Mouse (Mus musculus): Measurements from ENCODE around the gene Psmb10.

The Psmb10 gene

DNA sequence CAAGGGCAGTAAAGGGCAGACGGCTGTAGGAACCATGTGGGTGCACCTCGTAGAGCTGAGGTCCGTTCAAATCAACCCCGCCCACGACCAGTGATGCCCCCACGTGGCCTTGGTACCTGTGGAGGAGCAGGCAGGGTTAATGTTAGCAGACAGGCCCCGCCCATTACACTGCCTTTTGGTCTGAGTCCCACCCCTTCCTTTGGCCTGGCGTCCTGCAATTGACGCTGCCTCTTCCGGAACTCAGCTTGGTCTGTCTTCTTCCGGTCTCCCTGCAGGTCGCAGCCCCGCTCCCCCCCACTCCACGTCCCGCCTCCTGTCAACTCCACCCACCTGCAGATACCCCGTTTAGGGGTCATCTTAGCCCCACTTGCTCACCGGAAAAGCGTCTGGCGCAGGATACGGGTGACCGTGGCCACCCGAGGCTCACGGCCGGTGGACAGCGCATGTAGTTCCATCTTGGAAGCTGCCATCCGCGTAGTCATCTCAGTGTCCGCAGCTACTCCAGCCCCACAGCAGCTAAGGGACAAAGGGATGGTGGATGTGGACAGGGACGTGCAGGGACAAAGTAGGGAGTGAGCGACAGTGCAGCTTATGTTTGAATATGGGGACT is 1.3 kb downstream of the Psmb10 start:
- DNase-seq, result peak; percentile 94

DNA sequence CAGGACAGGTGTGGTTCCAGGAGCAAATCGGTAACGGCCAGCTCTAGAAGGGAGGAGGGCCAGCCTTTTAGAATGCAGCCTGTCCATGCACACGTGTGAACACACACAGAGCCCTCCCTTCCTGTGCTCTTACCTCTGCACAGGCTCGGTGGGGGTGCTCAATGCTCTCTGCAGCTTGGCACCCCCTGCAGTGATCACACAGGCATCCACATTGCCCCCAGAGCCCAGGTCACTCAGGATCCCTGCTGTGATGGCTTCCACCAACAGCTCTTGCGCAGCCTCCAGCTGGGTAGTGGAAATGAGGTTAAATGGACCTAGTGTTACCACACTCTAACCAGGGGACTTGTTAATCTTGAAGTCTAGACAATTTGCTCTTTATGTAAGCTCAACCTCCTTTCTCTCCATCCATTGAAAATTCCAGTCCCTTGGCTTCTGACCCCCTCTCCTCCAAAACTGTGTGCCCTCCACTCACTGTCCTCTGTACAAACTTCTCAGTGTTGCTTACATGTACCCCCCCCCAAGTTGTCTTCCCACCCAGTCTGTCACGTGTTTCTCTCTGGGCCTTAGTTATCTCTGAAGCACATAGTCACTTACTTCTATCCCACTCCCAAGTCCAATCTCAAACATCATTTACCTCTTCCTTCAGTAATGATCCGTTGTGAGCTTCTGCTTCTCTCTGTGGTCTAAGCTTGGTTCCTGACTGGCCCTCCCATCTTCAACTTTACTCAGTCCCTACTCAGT is 2.2 kb downstream of the Psmb10 start:
- peak; percentile 53 for DNase-seq

GRCm38 (mm10) chr8:105935105-105935504 is 3.1 kb downstream of the Psmb10 start:
- no peak for DNase-seq

- no peak for DNase-seq
Measured at GRCm38 (mm10) chr8:105933762-105934161, 4.5 kb downstream of the Psmb10 start, which contains the start of gene Ctrl. Ctrl (minus strand) TSS chr8:105933862.

DNA sequence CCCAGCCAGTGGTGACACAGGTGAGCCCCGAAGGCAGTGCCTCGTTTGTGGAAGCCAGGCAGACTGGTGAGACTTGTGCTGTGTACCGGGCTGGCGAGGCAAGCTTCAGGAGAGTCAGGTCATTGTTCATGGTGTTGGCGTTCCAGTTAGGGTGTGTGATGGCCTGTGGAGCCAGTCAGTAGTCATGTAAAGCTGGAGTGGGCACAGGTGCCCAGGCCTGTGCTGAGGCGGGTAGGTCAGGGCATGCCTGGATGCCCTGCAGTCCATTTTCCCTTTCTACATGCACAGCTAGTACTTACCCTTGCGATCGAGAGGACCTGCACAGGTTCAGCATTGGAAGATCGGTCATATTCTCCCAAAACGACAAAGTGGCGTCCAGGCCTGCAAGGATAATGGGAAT is 5.7 kb downstream of the Psmb10 start:
- DNase-seq, result no peak

- DNase-seq, result peak; percentile 26
Measured at GRCm38 (mm10) chr8:105931271-105931670, 7.0 kb downstream of the Psmb10 start.

DNA sequence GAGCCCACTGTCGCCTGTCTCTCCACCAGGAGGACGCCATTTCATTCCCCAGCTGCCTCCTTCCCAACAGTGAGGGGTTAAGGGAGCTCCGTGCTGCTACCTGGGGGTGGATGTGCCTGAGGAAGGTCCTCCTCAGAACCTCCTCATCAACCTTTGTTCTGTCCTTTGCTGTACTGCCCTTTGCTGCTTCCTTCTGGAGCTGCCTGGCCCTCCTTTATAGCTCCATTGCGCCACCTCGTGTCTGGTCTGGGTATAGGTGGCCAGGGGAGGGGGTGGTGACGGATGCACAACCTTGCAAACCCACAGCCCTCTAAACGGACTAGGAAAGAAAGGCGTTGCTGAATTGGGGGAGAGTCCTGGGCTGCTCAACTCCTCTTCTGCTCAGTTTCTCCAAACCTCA is 7.6 kb downstream of the Psmb10 start:
- peak; percentile 79 for DNase-seq

- DNase-seq, result no peak
Measured at GRCm38 (mm10) chr8:105925123-105925522, 13.1 kb downstream of the Psmb10 start.

GRCm38 (mm10) chr8:105919390-105919789 is 18.9 kb downstream of the Psmb10 start:
- DNase-seq, result no peak

DNA sequence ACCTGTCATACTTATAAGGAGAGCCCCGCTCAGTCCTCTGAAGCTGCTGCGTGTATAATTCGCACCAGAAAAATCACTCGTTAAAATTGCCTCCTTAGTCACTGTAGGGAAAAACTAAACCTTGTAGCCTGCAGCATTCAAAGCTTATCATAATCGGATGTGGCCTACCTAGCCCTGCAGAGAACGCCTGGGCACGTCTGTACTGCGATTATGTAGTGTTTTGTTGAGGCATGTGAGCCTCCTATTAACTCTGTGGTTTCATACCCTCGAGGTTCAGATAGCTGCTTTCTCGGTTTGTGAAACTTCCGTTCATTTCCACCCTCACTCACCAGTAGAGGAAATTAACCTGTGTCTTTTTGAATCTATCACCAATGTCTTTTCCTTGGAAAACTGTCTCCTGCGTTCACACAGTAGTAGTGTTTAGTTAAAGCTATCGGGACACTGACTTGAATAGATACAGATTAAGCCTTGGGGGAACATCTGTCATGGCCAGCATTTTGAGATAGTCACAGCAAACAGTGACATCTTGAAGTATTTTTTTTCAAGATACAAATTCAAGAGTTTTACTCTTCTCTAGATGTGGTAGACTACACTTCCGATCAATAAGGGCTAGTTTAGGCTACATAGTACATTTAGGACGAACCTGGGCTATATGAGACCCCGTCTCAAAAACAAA is 37.2 kb downstream of the Psmb10 start:
- no peak for DNase-seq

DNA sequence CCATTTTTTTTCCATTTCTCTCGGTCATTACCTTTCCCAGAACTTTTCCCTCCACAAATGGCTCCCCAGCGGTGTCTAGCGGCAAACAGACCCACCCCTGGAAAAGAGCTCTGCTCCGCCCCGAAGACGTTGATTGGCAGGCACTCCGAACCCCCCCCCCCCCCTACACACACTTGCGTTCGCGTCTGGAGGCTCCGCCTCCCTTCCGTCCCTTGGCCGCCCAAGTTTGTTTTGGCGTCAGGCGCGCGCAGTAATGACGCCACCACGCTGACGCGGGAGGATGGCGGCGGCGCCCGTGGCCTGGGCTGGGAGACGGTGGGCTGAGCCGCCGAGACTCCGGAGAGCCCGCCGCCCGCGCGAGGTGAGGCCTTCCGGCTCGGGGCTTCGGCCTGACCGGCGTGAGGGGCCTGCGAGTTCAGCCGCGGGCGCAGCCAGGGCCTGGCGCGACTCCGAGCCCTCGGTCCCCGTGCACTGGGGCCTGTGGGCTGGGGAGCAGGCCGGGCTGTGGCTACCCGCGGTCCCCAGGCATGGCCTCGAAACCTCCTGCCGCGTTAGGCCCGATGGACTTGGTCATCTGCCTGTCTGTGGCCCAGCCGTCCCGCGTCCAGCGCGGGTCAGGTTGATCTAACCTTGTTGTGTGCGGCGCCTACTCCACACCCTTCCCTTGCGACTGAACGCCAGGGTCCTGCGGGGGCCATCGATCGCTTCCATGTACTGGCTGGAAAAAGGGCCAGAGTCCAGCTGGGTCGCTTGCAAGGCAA is 37.9 kb downstream of the Psmb10 start, which contains the start of gene Pskh1:
TSS of gene Pskh1 (plus strand) at position 262 of the 761 bp plus-strand sequence.
- DNase-seq, result peak; percentile 92

GRCm38 (mm10) chr8:105897801-105898480 is 40.3 kb downstream of the Psmb10 start:
- no peak for DNase-seq

- peak; percentile 58 for DNase-seq
Measured at GRCm38 (mm10) chr8:105893339-105893738, 44.9 kb downstream of the Psmb10 start, which contains the start of gene Nrn1l. Nrn1l (plus strand) TSS chr8:105893567.

- DNase-seq, result no peak
Measured at GRCm38 (mm10) chr8:105892432-105892831, 45.8 kb downstream of the Psmb10 start.

GRCm38 (mm10) chr8:105890870-105891269 is 47.4 kb downstream of the Psmb10 start:
- DNase-seq, result no peak

- DNase-seq, result no peak
Measured at GRCm38 (mm10) chr8:105889756-105890465, 48.3 kb downstream of the Psmb10 start.

All from cerebellum, adult 9-11 months (tissue).